Mouse (Mus musculus): Measurements from ENCODE around the gene S100pbp. TPM values are rescaled to one million over a fixed set of nuclear protein-coding genes. Genes with fewer than 3 reads are reported as not detected.
A peak's percentile ranks its signal among the peaks of the same experiment; 100 is the strongest.

The S100pbp gene
- polyA plus RNA-seq, 1 experiment from 2014 or later: 15.8 TPM

DNA sequence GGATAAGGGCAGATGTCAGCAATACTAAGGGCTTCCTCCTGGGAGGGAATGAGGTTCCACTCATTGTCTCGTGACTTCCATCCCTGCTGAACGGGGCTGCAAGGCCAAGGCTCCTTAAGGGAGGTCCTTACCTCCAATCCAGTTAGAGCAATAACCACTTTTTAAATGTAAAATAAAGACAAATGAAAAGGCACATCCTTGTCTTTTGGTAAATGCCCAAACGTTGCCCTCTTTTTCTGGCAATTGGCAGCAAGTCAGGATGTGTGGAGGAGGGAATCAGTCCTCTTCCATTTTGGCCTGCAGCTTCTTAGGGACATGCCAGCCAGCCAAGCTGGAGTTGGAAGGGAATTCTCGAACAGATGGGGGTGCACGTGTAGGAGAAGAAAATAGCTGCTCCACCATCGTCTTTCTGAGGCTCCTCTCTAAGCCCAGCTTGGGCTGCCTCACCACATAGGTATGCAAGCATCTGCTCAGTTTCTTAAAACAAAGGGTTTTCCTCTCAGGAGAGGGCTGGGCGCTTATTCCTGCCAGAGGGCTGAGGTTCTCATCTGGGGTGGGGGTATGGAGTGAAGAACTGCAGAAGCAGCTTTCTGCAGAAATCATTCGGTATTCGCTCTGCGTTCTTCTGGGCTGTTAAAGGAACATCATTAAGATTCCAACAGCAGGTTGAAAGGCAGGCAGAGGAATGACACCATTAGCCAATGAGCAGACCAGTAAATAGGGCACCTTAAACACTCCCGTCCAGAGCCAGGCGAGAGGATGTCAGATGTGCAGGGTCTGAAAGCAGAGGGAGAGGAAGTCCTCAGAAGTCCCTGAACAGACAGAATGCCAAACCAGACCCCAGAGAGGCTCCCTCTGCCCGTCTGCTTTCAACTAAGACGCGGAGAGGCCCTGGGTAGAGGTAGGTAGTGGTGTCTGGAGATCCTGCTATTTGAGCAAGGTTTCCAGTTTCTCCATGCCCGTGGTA, 44.8 kb downstream of the S100pbp start:
- 28% methylated on average over 16 of the region's 16 CpGs for WGBS
- no peak overlapping the region for H3K4me2 ChIP-seq
- H3K9me3 ChIP-seq: no peaks in the 10 kb centered on the region
- H3K9ac ChIP-seq: peak overlapping the region; percentile 49
- no peak overlapping the region for H3K4me3 ChIP-seq
- ATAC-seq (ENCODE audit: low read depth): peak; percentile 42; the same call in 1 of the 2 replicates
- peaks cover 25% of the 10 kb centered on the region for H3K36me3 ChIP-seq
- peak overlapping the region; percentile 74 for H3K27ac ChIP-seq (replicated peaks)
- no peaks in the 10 kb centered on the region for H3K27me3 ChIP-seq
- peaks cover 54% of the 10 kb centered on the region for H3K4me1 ChIP-seq (replicated peaks)

DNA sequence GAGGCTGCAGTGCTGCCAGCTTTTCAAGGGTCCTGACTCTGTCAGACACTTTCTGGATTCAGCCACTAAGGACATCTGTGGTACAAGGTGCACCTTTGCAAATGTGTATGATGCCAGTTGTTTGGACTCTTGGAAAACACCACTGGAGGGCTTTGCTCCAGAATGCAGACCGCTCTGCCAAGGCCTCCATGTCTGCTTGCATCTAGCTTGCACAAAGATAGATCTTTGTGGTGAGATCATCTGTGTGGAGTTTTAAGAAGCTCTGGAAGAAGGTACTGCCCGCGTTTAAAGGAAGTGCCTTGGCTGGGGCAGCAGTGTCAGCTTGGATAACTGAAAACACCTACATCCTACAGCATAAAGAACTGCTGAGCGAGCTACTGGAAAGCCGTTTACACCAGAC, 46.0 kb downstream of the S100pbp start:
- Histone ChIP-seq H3K4me1 (replicated peaks) (peaks cover 57% of the 10 kb centered on the region), H3K4me2 (no peak overlapping the region), H3K27ac (replicated peaks) (peak overlapping the region; percentile 3; the same call in 1 of the 2 replicates), H3K27me3 (no peaks in the 10 kb centered on the region), H3K9ac (no peak overlapping the region), H3K9me3 (no peaks in the 10 kb centered on the region), H3K36me3 (peaks cover 25% of the 10 kb centered on the region), H3K4me3 (no peak overlapping the region)
- no peak for ATAC-seq (ENCODE audit: low read depth)
- 90% methylated on average over 5 of the region's 5 CpGs for WGBS

DNA sequence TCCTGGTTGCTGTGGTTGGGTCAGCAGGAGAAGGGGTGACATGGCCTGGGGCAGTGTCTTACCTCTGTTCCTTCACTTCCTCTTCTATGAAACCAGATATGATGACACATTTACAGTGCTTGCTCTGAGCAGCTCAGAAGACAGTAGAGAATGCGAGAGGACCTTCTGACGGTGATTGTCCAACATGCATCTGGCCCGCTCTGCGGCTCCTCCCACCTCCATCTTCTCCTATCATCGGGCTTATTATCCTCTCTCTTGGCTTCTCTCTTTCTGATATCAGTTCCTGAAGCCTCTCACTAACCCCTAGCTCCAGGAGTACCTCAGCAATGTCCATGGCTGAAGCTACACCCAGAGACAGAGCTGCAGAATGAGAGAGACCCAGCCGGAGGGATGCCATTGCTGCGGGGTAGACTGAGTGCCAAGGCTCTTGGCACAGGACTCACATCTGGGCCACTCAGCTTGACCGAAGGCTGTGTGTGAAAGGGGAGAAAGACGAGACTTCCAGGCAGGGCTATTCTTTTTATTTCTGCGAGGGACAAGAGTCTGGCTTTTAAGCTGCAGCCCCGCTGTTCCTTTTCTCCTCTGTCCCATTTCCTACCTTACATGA, 47.0 kb downstream of the S100pbp start:
- Histone ChIP-seq H3K9me3 (no peaks in the 10 kb centered on the region), H3K36me3 (peaks cover 25% of the 10 kb centered on the region), H3K9ac (no peak overlapping the region), H3K4me2 (no peak overlapping the region), H3K27ac (replicated peaks) (0 out of 2 replicates have a peak overlapping the region, but pooled peaks have one; percentile 2), H3K4me1 (replicated peaks) (peaks cover 52% of the 10 kb centered on the region), H3K4me3 (no peak overlapping the region), H3K27me3 (0 out of 2 replicates have a peak, but pooled peaks cover 2% of the 10 kb centered on the region)
- 76% methylated on average over 11 of the region's 11 CpGs for WGBS
- no peak for ATAC-seq (ENCODE audit: low read depth)

DNA sequence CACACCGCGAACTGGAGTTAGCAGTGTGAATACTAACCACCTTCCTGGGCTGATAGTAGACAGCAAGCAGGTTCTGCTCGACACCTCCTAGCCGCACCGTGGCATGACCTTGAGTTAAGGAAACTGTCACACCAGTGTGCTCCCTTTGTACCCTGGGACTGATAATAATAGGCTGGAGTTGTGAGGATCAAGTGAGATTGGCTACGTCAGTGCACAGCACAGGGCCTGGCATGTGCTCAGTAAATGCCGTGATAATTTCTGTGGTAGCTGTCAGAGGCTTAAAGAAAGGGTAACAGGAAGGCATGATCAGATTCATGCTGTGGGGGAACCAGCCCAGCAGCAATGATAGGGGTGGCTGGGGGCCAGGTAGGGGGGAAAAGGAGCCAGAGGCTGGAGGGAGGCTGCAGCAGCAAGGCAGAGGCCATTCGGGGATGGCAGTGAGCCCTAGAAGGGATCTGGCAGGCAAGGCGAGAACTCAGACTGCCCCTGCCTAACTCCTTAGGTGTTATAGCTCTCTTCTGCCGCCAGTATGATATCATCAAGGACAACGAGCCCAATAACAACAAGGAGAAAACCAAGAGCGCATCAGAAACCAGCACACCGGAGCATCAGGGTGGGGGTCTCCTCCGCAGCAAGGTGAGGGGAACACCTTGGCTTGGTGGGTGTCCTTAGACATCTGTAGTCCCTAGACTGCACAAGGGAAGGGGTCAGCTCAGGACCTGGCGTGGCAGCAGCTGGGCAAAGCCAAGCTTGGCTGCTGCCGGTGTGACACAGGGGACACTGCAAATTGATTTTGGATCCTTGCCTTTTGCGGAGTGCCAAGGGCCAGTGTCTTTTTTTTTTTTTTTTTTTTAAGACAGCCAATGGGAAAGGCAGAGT, 47.7 kb downstream of the S100pbp start:
- peaks cover 57% of the 10 kb centered on the region for H3K4me1 ChIP-seq (replicated peaks)
- WGBS: 75% methylated on average over 17 of the region's 17 CpGs
- H3K4me2 ChIP-seq: no peak overlapping the region
- H3K9me3 ChIP-seq: no peaks in the 10 kb centered on the region
- no peak overlapping the region for H3K9ac ChIP-seq
- H3K36me3 ChIP-seq: peaks cover 25% of the 10 kb centered on the region
- H3K27me3 ChIP-seq: peaks cover 5% of the 10 kb centered on the region; the same call in 1 of the 2 replicates
- no peak overlapping the region for H3K4me3 ChIP-seq
- 0 out of 2 replicates have a peak overlapping the region, but pooled peaks have one; percentile 7 for H3K27ac ChIP-seq (replicated peaks)
- ATAC-seq (ENCODE audit: low read depth): no peak

DNA sequence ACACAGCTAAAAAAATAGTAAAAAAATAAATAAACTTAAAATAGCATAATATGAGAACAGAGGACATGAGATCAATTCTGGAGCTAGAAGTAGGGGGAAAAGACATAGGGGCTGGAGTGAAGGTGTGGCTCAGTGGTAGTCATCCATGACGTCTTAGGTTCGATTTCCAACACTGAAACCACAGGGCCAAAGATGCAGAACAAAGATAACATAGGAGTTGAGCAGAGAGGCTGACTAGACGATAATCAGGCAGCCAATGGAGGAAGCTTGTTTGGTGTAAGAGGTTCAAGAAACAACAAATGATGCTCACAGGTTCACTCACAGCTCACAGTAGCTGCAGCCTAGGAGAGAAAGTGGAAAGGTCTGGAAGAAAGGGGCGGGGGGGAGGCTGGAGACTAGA, 48.7 kb downstream of the S100pbp start:
- WGBS: 88% methylated on average over 4 of the region's 4 CpGs
- peaks cover 65% of the 10 kb centered on the region for H3K4me1 ChIP-seq (replicated peaks)
- no peak overlapping the region for H3K9ac ChIP-seq
- peaks cover 25% of the 10 kb centered on the region for H3K36me3 ChIP-seq
- H3K27me3 ChIP-seq: peaks cover 5% of the 10 kb centered on the region; the same call in 1 of the 2 replicates
- H3K27ac ChIP-seq (replicated peaks): no peak overlapping the region
- ATAC-seq (ENCODE audit: low read depth): no peak
- no peak overlapping the region for H3K4me2 ChIP-seq
- no peaks in the 10 kb centered on the region for H3K9me3 ChIP-seq
- no peak overlapping the region for H3K4me3 ChIP-seq

DNA sequence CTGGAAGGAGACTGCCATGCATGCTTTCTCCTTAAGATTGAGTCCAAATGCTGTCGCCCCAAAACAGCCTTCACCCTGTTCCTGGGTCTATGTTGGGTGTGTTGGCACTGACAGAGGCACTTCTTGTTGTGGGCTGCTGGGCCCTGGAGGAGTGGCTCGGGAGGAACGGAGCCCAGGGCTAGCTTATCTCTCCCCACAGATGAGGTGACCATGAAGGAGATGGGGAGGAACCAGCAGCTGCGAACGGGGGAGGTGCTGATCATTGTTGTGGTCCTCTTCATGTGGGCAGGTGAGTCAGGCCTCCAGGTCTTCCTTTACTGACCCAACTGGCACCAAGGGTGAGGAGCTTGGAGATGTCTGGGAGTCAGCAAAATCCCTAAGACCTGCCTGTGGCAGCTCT, 49.9 kb downstream of the S100pbp start:
- peaks cover 25% of the 10 kb centered on the region for H3K36me3 ChIP-seq
- H3K27me3 ChIP-seq: peaks cover 5% of the 10 kb centered on the region; the same call in 1 of the 2 replicates
- peaks cover 66% of the 10 kb centered on the region for H3K4me1 ChIP-seq (replicated peaks)
- ATAC-seq (ENCODE audit: low read depth): no peak
- 90% methylated on average over 5 of the region's 5 CpGs for WGBS
- H3K27ac ChIP-seq (replicated peaks): no peak overlapping the region
- H3K9me3 ChIP-seq: no peaks in the 10 kb centered on the region
- H3K4me3 ChIP-seq: no peak overlapping the region
- no peak overlapping the region for H3K9ac ChIP-seq
- H3K4me2 ChIP-seq: no peak overlapping the region

DNA sequence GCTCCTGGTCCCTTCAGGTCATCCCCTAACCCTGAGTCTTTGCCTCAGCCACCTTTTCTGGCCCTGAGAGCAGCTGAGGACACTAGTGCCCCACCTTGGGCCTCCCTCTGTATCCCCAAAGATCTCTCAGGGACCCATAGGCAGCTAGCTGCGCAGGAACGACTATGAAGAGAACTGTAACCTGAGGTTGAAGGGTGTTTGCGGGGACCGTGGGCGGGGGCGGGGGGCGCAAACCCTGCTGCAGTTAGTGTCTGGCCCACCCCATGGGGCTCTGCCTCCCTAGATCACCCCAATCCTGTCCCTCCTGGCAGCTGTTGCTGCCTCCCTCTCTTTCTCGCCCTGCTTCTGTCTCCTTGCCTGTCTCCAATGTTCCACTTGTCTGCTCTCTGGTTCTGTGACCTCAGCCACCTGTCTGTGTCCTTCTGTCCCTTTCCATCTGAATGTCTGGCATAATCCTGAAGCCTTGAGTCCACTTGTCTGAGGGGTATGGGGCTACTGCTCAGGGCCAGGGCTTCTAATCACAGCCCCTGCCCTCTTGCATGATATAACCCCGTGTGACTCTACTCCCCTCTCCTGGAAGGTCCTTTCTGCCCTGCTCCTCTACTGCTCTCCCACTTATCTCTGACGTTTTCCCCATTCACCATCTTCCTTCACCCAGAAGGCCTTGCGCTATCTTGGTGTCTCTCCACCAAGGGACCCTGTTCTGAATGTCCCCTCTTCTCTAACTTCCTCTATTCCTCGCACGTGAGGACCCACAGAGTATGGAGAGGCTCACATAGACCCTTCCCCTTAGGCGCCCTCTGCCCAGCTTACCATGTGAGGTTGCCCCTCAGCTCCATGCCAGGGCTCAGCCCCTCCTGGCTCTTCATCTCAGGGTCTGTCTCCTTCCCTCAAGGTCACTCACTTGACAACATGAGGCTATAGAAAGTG, 51.9 kb downstream of the S100pbp start:
- Histone ChIP-seq H3K4me3 (peak overlapping the region; percentile 61), H3K36me3 (peaks cover 21% of the 10 kb centered on the region; the same call in 1 of the 2 replicates), H3K9ac (peak overlapping the region; percentile 91), H3K9me3 (no peaks in the 10 kb centered on the region), H3K27me3 (peaks cover 5% of the 10 kb centered on the region; the same call in 1 of the 2 replicates), H3K4me2 (peak overlapping the region; percentile 83), H3K4me1 (replicated peaks) (peaks cover 54% of the 10 kb centered on the region), H3K27ac (replicated peaks) (no peak overlapping the region)
- ATAC-seq (ENCODE audit: low read depth): peak; percentile 3; the same call in 1 of the 2 replicates
- 41% methylated on average over 14 of the region's 14 CpGs for WGBS

DNA sequence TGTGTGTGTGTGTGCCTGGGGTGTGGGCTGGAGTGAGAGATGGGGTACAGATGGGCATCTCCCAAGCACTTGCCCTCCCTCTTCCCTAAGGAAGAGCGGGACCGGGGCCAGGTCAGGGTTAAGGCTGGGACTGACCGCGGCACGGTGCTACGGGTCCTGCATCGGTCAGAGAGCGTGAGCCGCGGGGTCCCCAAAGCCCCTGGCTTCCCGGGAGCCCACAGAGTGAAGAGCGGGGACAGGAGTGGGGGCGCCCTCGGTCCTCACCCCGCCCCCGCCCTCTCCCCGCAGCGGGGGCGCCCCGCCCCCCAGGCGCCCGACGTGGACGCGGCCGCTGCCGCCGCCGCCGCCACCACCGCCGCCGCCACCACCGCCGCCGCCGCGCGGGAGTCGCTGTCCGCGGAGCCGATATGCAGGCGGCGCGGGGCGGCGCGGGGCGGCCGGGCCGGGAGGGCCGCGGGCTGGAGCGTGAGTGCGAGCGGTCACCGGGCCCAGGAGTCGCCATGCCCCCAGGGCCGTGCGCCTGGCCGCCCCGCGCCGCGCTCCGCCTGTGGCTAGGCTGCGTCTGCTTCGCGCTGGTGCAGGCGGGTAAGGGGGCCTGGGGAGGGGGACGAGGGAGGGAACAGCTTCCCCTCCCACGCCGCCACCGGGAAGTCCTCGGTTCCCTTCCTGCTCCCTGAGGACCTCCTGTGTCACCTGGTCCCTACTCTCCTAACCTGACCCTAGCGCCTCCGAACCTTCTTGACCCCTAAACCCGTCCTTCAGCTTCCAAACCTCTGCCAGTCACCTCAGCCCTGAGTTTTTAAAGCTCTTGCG, 52.7 kb downstream of the S100pbp start, which contains the start of gene Fndc5:
Gene Fndc5 (plus strand): TSS at position 421 of the 813 bp plus-strand sequence.
- Histone ChIP-seq H3K9me3 (no peaks in the 10 kb centered on the region), H3K36me3 (peaks cover 17% of the 10 kb centered on the region; the same call in 1 of the 2 replicates), H3K9ac (peak within 1 kb of the TSS; percentile 91), H3K27ac (replicated peaks) (peak within 1 kb of the TSS; percentile 59; the same call in 1 of the 2 replicates), H3K27me3 (peaks cover 5% of the 10 kb centered on the region; the same call in 1 of the 2 replicates), H3K4me1 (replicated peaks) (peaks cover 50% of the 10 kb centered on the region), H3K4me3 (peak within 1 kb of the TSS; percentile 61), H3K4me2 (peak within 1 kb of the TSS; percentile 83)
- under 1% methylated on average over 21 of the region's 80 CpGs for WGBS
- peak; percentile 51 for ATAC-seq (ENCODE audit: low read depth)

DNA sequence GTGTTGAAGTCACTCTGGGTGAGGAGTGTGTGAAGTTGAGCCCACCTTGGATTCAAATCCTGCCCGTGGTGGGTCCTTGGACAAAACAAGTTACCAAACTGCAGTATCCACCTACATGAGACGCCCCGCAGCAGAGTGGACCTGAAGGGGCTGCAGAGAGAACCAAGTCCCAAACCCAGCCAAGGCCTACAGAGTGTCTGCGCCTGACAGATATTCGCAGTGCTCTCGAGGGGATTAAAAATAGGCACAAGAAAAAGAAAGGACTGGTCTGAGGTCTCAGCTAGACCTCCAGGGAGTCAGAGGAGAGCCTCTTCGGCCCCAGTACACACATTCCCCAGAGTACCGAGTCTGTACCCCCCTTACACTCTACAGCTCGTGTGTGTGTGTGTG, 53.3 kb downstream of the S100pbp start:
- Histone ChIP-seq H3K9me3 (no peaks in the 10 kb centered on the region), H3K4me1 (replicated peaks) (peaks cover 44% of the 10 kb centered on the region), H3K36me3 (peaks cover 16% of the 10 kb centered on the region; the same call in 1 of the 2 replicates), H3K4me3 (peak overlapping the region; percentile 61), H3K27me3 (peaks cover 5% of the 10 kb centered on the region; the same call in 1 of the 2 replicates), H3K4me2 (peak overlapping the region; percentile 83), H3K9ac (peak overlapping the region; percentile 91), H3K27ac (replicated peaks) (peak overlapping the region; percentile 59; the same call in 1 of the 2 replicates)
- WGBS: 26% methylated on average over 9 of the region's 9 CpGs
- ATAC-seq (ENCODE audit: low read depth): peak; percentile 29; the same call in 1 of the 2 replicates

DNA sequence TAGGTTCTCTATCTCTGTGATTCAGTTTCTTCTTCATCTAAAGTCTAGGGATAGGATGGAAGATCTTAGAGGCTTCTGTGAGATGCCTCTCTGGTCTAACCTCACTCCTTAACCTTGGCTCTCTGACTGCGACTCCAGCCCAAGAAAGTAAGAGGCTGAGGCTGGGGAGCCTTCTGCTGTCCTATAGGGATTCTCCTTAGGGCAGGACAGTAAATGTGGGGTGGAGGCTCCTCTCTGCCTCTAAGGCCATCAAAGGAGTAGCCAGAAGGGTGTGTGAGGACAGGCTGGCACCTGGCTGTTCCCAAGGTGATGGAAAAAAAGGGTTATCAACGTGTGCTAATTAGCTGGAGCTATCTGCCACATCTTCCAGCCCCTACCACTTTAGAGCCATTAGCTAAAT, 53.9 kb downstream of the S100pbp start:
- Histone ChIP-seq H3K27me3 (peaks cover 5% of the 10 kb centered on the region; the same call in 1 of the 2 replicates), H3K36me3 (peaks cover 14% of the 10 kb centered on the region; the same call in 1 of the 2 replicates), H3K9ac (0 out of 2 replicates have a peak overlapping the region, but pooled peaks have one; percentile 36), H3K4me3 (0 out of 2 replicates have a peak overlapping the region, but pooled peaks have one; percentile 61), H3K27ac (replicated peaks) (peak overlapping the region; percentile 59; the same call in 1 of the 2 replicates), H3K4me1 (replicated peaks) (peaks cover 47% of the 10 kb centered on the region), H3K4me2 (peak overlapping the region; percentile 83), H3K9me3 (no peaks in the 10 kb centered on the region)
- WGBS: 43% methylated on average over 2 of the region's 2 CpGs
- ATAC-seq (ENCODE audit: low read depth): no peak
